Mouse (Mus musculus) spleen, adult 2 months (tissue): Measurements from ENCODE around the gene C530008M17Rik.

ENCODE experiments used
- CTCF ChIP-seq: fragments of 200-500 bp; IDR thresholded peaks from 2 replicates; pipeline ENCODE4 v1.5.1; 2011; ENCODE audit warnings: mild to moderate bottlenecking, inconsistent platforms; ENCODE audit not compliant: insufficient read depth, insufficient read length, insufficient replicate concordance; ENCODE audit errors: extremely low read depth
- POLR2A ChIP-seq: fragments of 200-500 bp; IDR thresholded peaks from 2 replicates; pipeline ENCODE4 v1.6.1; 2011; ENCODE audit warnings: low read depth, low read length, inconsistent platforms

GRCm38 (mm10) chr5:76642076-76642475 lies 14.2 kb upstream of the C530008M17Rik start:
- TF ChIP-seq CTCF (no peak), POLR2A (no peak)
